Mouse (Mus musculus): ENCODE measurements at regions not wholly inside any gene's neighbourhood (a gene's known extent, or its start where the extent isn't known, plus 50 kb on each side); places are given as distances from the start of the nearest gene placed in this dataset.
A peak's percentile ranks its signal among the peaks of the same experiment; 100 is the strongest.

DNA sequence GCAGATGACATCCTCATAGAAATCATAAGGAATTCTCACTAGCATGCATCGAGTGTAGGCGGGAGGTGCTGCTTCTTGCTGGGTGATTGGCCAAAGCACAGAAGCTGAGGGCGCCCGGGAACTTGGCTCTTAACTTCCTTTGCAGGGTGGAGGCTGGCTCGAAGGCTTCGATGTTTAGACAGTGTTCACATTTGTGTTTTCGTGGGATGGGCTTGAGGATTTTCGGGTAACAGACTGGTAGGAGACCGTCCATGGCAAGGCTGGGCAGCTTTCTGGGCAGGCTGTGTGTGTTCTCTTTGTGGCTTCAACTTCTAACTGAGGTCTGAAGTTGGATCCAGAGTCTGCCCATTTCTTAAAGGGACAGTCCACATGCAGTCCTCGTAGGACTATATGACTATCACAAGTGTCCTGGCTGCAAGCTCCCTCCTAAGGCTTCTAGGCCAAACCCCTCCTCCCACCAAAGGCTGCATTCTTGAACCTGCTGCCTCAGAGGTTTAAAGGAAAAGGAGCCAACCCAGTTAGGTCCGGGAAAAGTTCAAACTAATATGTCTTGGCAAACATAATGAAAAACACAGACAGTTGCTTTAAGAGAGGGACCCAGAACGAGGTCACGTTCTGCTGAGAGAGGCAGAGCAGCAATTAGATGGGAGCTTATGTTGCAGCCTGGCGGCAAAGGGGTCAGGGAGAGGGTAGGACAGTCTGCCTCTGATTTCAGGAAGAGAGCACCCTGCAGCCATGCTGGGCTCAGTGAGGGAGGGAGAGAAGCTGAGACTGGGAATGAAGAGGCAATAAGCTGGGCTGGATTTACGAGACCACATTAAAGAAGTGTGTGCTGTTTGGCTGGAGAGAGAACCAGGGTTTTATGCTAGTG lies 98.2 kb upstream of the Neo1 start:
- 38% methylated on average over 15 of the region's 15 CpGs for WGBS
- H3K4me1 ChIP-seq (ENCODE audit: control insufficient read depth, insufficient read depth, low read length), result peaks cover 16% of the 10 kb centered on the region
- ATAC-seq (ENCODE audit: insufficient read depth, low FRiP score, low TSS enrichment) (no peak), DNase-seq (ENCODE audit: low spot score) (peak; percentile 55)
- H3K4me3 ChIP-seq (ENCODE audit: low read depth, low read length), result no peak overlapping the region
- no peaks in the 10 kb centered on the region for H3K36me3 ChIP-seq (ENCODE audit: control insufficient read depth, insufficient read depth, low read length)
- H3K27me3 ChIP-seq (ENCODE audit: control insufficient read depth, insufficient read depth, low read length), result no peaks in the 10 kb centered on the region
- H3K9ac ChIP-seq (ENCODE audit: low read length), result peak overlapping the region; percentile 6; the same call in 1 of the 2 replicates
- no peaks in the 10 kb centered on the region for H3K9me3 ChIP-seq (ENCODE audit: control insufficient read depth, low read length)
- peak overlapping the region; percentile 58 for H3K27ac ChIP-seq (ENCODE audit: low read depth, low read length)
- peak overlapping the region; percentile 3; the same call in 1 of the 2 replicates for H3K4me2 ChIP-seq (ENCODE audit: low read depth)

DNA sequence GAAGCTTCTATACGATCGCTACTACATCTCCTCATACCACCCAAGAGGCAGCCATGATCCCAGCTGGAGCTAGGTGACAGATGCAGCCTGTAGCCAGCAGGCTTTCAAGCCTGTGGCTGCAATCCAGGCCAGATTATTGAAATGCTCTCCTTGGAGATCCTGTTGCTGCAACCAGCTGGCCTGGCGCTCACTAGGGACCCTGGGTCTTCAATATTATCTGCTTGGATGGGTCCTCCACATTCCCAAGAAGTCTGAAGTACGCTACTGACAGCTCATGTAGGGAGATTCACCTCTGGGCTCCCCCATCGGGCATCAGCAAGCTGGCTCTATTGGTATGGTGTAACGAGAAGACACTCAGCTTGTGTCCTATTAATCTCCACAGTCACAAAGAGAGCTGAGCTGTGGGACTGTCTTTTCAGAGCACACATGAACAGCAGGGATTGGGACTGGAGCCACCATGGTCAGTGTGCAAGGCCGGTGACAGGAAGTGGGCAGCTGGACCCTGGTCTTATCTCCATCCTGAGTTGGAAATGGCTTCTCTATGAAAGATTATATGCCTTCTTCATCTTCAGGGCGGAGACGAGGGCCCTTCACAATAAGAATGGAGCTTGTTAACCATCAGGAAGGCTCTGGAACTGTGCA lies 93.6 kb upstream of the Neo1 start:
- H3K4me3 ChIP-seq (ENCODE audit: low read depth, low read length), result no peak overlapping the region
- no peaks in the 10 kb centered on the region for H3K27me3 ChIP-seq (ENCODE audit: control insufficient read depth, insufficient read depth, low read length)
- H3K9ac ChIP-seq (ENCODE audit: low read length), result no peak overlapping the region
- DNase-seq (ENCODE audit: low spot score) (no peak), ATAC-seq (ENCODE audit: insufficient read depth, low FRiP score, low TSS enrichment) (no peak)
- no peak overlapping the region for H3K27ac ChIP-seq (ENCODE audit: low read depth, low read length)
- no peaks in the 10 kb centered on the region for H3K36me3 ChIP-seq (ENCODE audit: control insufficient read depth, insufficient read depth, low read length)
- H3K4me2 ChIP-seq (ENCODE audit: low read depth), result no peak overlapping the region
- no peaks in the 10 kb centered on the region for H3K9me3 ChIP-seq (ENCODE audit: control insufficient read depth, low read length)
- 89% methylated on average over 9 of the region's 9 CpGs for WGBS
- peaks cover 12% of the 10 kb centered on the region for H3K4me1 ChIP-seq (ENCODE audit: control insufficient read depth, insufficient read depth, low read length)

DNA sequence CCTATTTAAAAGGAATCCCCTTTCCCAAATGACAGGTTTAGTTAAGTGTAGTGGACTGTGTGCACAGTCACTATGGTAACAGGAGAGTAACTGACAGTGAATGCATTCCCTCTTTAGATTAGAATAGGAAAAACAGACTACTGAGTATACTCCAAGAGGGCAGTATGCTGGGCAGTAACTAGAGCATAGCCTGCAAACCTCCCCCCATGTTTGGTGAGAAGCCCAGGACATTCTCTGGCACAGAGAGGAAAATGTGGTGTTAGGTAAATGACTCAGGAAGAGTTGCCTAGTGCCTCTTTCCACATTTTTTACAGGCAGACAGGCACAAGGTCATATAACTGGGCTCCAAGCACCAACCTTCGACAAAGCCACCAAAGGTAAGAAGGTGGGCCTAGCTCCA lies 93.0 kb upstream of the Neo1 start:
- Histone ChIP-seq H3K27me3 (ENCODE audit: control insufficient read depth, insufficient read depth, low read length) (no peaks in the 10 kb centered on the region), H3K4me2 (ENCODE audit: low read depth) (no peak overlapping the region), H3K9me3 (ENCODE audit: control insufficient read depth, low read length) (no peaks in the 10 kb centered on the region), H3K4me1 (ENCODE audit: control insufficient read depth, insufficient read depth, low read length) (peaks cover 6% of the 10 kb centered on the region), H3K36me3 (ENCODE audit: control insufficient read depth, insufficient read depth, low read length) (no peaks in the 10 kb centered on the region), H3K27ac (ENCODE audit: low read depth, low read length) (no peak overlapping the region), H3K9ac (ENCODE audit: low read length) (no peak overlapping the region), H3K4me3 (ENCODE audit: low read depth, low read length) (no peak overlapping the region)
- no peak for ATAC-seq (ENCODE audit: insufficient read depth, low FRiP score, low TSS enrichment)
- no peak for DNase-seq (ENCODE audit: low spot score)
- WGBS, result 95% methylated on average over 1 of the region's 1 CpGs

DNA sequence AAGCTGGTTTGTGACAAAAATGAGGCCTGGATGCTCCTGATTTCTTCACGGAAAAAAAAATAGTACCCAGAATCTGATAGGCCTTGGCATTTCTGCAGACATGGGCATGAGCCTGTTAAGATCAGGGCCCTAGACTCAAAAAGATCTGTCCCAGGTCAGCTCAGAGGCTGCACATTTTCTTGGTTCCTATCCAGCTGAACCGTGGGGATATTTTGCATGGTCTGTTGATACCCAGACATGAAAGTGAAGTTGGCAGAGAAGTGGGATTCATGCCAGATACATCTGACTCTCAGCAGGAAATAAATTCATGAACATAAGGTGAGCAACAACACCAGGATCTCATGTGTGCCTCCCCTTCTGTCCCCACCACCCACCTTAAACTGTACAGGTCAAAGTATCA lies 91.8 kb upstream of the Neo1 start:
- ATAC-seq (ENCODE audit: insufficient read depth, low FRiP score, low TSS enrichment) (no peak), DNase-seq (ENCODE audit: low spot score) (no peak)
- no peaks in the 10 kb centered on the region for H3K9me3 ChIP-seq (ENCODE audit: control insufficient read depth, low read length)
- no peaks in the 10 kb centered on the region for H3K36me3 ChIP-seq (ENCODE audit: control insufficient read depth, insufficient read depth, low read length)
- H3K4me1 ChIP-seq (ENCODE audit: control insufficient read depth, insufficient read depth, low read length), result no peaks in the 10 kb centered on the region
- no peak overlapping the region for H3K9ac ChIP-seq (ENCODE audit: low read length)
- WGBS, result 83% methylated on average over 2 of the region's 2 CpGs
- H3K27me3 ChIP-seq (ENCODE audit: control insufficient read depth, insufficient read depth, low read length), result no peaks in the 10 kb centered on the region
- H3K27ac ChIP-seq (ENCODE audit: low read depth, low read length), result no peak overlapping the region
- no peak overlapping the region for H3K4me3 ChIP-seq (ENCODE audit: low read depth, low read length)
- no peak overlapping the region for H3K4me2 ChIP-seq (ENCODE audit: low read depth)

DNA sequence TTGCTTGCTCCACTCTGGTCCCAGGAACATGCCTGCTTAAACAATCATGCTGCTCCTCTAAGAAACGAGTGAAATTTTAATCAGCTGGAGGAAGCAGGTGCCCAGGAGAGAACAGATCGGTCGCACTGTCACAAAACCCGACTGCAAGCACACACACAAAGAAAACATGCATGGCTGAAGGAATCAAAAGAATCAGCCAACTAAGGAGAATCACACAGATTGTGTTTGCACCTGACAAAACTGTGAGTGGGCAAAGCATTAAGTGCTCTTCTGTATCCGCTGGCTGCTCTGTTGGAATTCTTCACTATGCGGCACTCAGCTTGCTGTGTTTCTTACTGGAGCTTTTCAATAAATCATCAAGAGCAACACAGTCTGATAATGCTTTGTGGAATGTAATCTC lies 89.6 kb upstream of the Neo1 start:
- Histone ChIP-seq H3K9ac (ENCODE audit: low read length) (no peak overlapping the region), H3K4me3 (ENCODE audit: low read depth, low read length) (no peak overlapping the region), H3K27ac (ENCODE audit: low read depth, low read length) (no peak overlapping the region), H3K4me1 (ENCODE audit: control insufficient read depth, insufficient read depth, low read length) (no peaks in the 10 kb centered on the region), H3K36me3 (ENCODE audit: control insufficient read depth, insufficient read depth, low read length) (no peaks in the 10 kb centered on the region), H3K4me2 (ENCODE audit: low read depth) (no peak overlapping the region), H3K27me3 (ENCODE audit: control insufficient read depth, insufficient read depth, low read length) (no peaks in the 10 kb centered on the region), H3K9me3 (ENCODE audit: control insufficient read depth, low read length) (no peaks in the 10 kb centered on the region)
- ATAC-seq (ENCODE audit: insufficient read depth, low FRiP score, low TSS enrichment) (no peak), DNase-seq (ENCODE audit: low spot score) (no peak)
- 82% methylated on average over 6 of the region's 6 CpGs for WGBS

DNA sequence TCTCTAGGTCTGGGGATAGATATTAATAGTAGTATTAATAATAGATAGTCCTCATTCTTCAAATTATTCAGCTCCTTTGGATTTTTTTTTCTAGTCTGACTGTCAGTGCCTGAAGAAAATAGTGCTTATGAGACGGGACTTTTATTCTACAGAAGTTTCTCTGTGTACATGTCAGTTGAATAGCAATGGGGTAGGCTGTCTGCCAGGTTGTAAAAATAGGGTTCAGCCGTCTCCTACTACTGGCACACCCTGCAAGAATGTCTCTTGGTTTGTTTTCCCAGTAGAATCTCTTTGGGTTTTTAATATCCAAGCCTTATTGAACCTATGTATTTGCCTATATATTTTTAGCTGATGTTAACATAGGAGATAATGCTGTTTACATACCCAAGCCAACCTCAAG lies 80.3 kb upstream of the Neo1 start:
- no peak overlapping the region for H3K9ac ChIP-seq (ENCODE audit: low read length)
- H3K4me1 ChIP-seq (ENCODE audit: control insufficient read depth, insufficient read depth, low read length), result no peaks in the 10 kb centered on the region
- WGBS, result 70% methylated on average over 2 of the region's 2 CpGs
- DNase-seq (ENCODE audit: low spot score) (no peak), ATAC-seq (ENCODE audit: insufficient read depth, low FRiP score, low TSS enrichment) (no peak)
- H3K27ac ChIP-seq (ENCODE audit: low read depth, low read length), result no peak overlapping the region
- H3K4me3 ChIP-seq (ENCODE audit: low read depth, low read length), result no peak overlapping the region
- no peak overlapping the region for H3K4me2 ChIP-seq (ENCODE audit: low read depth)
- H3K9me3 ChIP-seq (ENCODE audit: control insufficient read depth, low read length), result no peaks in the 10 kb centered on the region
- H3K36me3 ChIP-seq (ENCODE audit: control insufficient read depth, insufficient read depth, low read length), result no peaks in the 10 kb centered on the region
- H3K27me3 ChIP-seq (ENCODE audit: control insufficient read depth, insufficient read depth, low read length), result no peaks in the 10 kb centered on the region

DNA sequence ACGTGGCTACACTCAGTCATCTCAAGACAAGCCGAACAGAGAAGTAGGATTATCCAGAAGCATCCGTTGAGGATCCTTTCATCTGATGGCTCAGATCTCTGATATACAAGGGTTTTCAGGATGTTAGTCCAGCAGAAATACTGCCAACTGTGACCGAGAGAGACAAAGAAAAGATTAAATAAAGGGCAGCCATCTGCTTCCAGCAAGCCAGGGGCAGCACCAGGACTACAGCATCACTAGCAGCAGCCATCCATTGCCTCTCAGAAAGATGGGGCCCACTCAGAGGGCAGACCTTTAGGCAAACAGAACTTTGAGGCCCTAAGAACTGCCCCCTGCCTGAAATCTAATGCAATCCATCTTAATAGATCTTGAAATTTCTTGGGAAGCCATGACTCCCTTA lies 77.6 kb upstream of the Neo1 start:
- Histone ChIP-seq H3K27ac (ENCODE audit: low read depth, low read length) (no peak overlapping the region), H3K4me3 (ENCODE audit: low read depth, low read length) (no peak overlapping the region), H3K9me3 (ENCODE audit: control insufficient read depth, low read length) (no peaks in the 10 kb centered on the region), H3K4me1 (ENCODE audit: control insufficient read depth, insufficient read depth, low read length) (no peaks in the 10 kb centered on the region), H3K36me3 (ENCODE audit: control insufficient read depth, insufficient read depth, low read length) (no peaks in the 10 kb centered on the region), H3K9ac (ENCODE audit: low read length) (no peak overlapping the region), H3K27me3 (ENCODE audit: control insufficient read depth, insufficient read depth, low read length) (no peaks in the 10 kb centered on the region), H3K4me2 (ENCODE audit: low read depth) (no peak overlapping the region)
- DNase-seq (ENCODE audit: low spot score) (no peak), ATAC-seq (ENCODE audit: insufficient read depth, low FRiP score, low TSS enrichment) (no peak)
- 59% methylated on average over 4 of the region's 4 CpGs for WGBS

DNA sequence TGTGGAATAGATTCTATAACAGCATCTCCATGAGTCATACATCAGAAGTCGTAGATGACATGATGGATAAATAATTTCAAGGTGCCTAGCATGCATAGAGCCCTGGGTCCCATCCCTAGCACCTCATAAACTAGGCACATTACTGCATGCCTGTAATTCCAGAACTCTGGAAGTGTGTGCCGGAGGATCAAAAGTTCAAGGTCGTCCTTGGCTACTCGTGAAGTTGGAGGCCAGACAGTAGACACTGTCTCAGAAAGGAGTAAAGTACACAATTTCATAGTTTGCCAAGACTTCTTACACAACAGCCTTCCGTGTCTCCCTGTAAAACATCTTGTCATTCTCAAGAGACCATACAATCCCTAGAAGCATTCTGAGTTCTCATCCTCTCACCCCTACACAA lies 63.5 kb upstream of the Neo1 start:
- 94% methylated on average over 5 of the region's 5 CpGs for WGBS
- H3K4me1 ChIP-seq (ENCODE audit: control insufficient read depth, insufficient read depth, low read length), result no peaks in the 10 kb centered on the region
- no peak overlapping the region for H3K27ac ChIP-seq (ENCODE audit: low read depth, low read length)
- H3K9ac ChIP-seq (ENCODE audit: low read length), result no peak overlapping the region
- H3K4me3 ChIP-seq (ENCODE audit: low read depth, low read length), result no peak overlapping the region
- H3K27me3 ChIP-seq (ENCODE audit: control insufficient read depth, insufficient read depth, low read length), result no peaks in the 10 kb centered on the region
- DNase-seq (ENCODE audit: low spot score) (no peak), ATAC-seq (ENCODE audit: insufficient read depth, low FRiP score, low TSS enrichment) (no peak)
- no peaks in the 10 kb centered on the region for H3K9me3 ChIP-seq (ENCODE audit: control insufficient read depth, low read length)
- no peak overlapping the region for H3K4me2 ChIP-seq (ENCODE audit: low read depth)
- H3K36me3 ChIP-seq (ENCODE audit: control insufficient read depth, insufficient read depth, low read length), result no peaks in the 10 kb centered on the region

DNA sequence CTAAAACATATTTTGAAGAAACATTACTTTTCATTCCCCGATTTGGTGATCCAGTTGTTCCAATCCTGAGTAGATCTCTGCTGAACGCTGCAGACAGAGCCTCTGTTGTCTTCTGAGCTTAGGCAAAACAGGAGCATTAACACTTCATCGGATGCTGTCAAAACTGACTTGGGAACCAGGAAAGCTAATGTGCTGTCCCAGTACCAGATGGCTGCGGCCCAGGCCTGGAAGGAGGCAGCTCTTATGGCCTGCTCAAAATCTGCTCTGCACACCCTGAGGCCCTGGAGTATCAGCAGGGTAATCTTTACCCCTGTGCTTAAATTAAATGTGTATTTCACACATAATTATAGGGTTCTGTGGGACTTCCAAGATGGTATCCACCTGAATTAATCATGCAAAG lies 61.3 kb upstream of the Neo1 start:
- Histone ChIP-seq H3K36me3 (ENCODE audit: control insufficient read depth, insufficient read depth, low read length) (no peaks in the 10 kb centered on the region), H3K4me1 (ENCODE audit: control insufficient read depth, insufficient read depth, low read length) (no peaks in the 10 kb centered on the region), H3K9me3 (ENCODE audit: control insufficient read depth, low read length) (no peaks in the 10 kb centered on the region), H3K27me3 (ENCODE audit: control insufficient read depth, insufficient read depth, low read length) (no peaks in the 10 kb centered on the region), H3K4me3 (ENCODE audit: low read depth, low read length) (no peak overlapping the region), H3K9ac (ENCODE audit: low read length) (no peak overlapping the region), H3K27ac (ENCODE audit: low read depth, low read length) (no peak overlapping the region), H3K4me2 (ENCODE audit: low read depth) (no peak overlapping the region)
- DNase-seq (ENCODE audit: low spot score) (no peak), ATAC-seq (ENCODE audit: insufficient read depth, low FRiP score, low TSS enrichment) (no peak)
- WGBS, result 68% methylated on average over 4 of the region's 4 CpGs
